Mouse (Mus musculus): ENCODE data around the gene Gpr45. TPM values are rescaled to one million over a fixed set of nuclear protein-coding genes. Genes with fewer than 3 reads are reported as not detected.

Gene Gpr45
- polyA plus RNA-seq, 1 experiment: not detected

- TF ChIP-seq GATA1 (IDR thresholded peaks at IDR 0.05; ENCODE audit: low read length): no peak
- no peak for TF ChIP-seq TAL1 (IDR thresholded peaks at IDR 0.05; ENCODE audit: low read length)
- H3K4me3 ChIP-seq (replicated peaks): no peak overlapping the region
- no peaks in the 10 kb centered on the region for H3K36me3 ChIP-seq (ENCODE audit: control insufficient read depth)
- no peaks in the 10 kb centered on the region for H3K4me1 ChIP-seq (ENCODE audit: control insufficient read depth)
- H3K9me3 ChIP-seq (ENCODE audit: control insufficient read depth, low read length): no peaks in the 10 kb centered on the region; the same call in 1 of the 2 replicates
- no peaks in the 10 kb centered on the region for H3K27me3 ChIP-seq (ENCODE audit: control insufficient read depth)
Measured at GRCm38 (mm10) chr1:43036014-43036413, 83.3 kb downstream of the Gpr45 start.

- TF ChIP-seq GATA1 (IDR thresholded peaks at IDR 0.05; ENCODE audit: low read length) (no peak), TAL1 (IDR thresholded peaks at IDR 0.05; ENCODE audit: low read length) (no peak)
- Histone ChIP-seq H3K4me1 (ENCODE audit: control insufficient read depth) (no peaks in the 10 kb centered on the region), H3K4me3 (replicated peaks) (no peak overlapping the region), H3K27me3 (ENCODE audit: control insufficient read depth) (no peaks in the 10 kb centered on the region), H3K9me3 (ENCODE audit: control insufficient read depth, low read length) (no peaks in the 10 kb centered on the region), H3K36me3 (ENCODE audit: control insufficient read depth) (no peaks in the 10 kb centered on the region)
Measured at GRCm38 (mm10) chr1:43042271-43042670, 89.6 kb downstream of the Gpr45 start.

- no peak overlapping the region for H3K4me3 ChIP-seq (replicated peaks)
- H3K27me3 ChIP-seq (ENCODE audit: control insufficient read depth): no peaks in the 10 kb centered on the region
- H3K36me3 ChIP-seq (ENCODE audit: control insufficient read depth): peaks cover 12% of the 10 kb centered on the region
- H3K9me3 ChIP-seq (ENCODE audit: control insufficient read depth, low read length): no peaks in the 10 kb centered on the region
- H3K4me1 ChIP-seq (ENCODE audit: control insufficient read depth): no peaks in the 10 kb centered on the region
- TF ChIP-seq GATA1 (IDR thresholded peaks at IDR 0.05; ENCODE audit: low read length): no peak
Measured at GRCm38 (mm10) chr1:43045204-43045982, 92.7 kb downstream of the Gpr45 start.

- no peaks in the 10 kb centered on the region for H3K9me3 ChIP-seq (ENCODE audit: control insufficient read depth, low read length)
- H3K36me3 ChIP-seq (ENCODE audit: control insufficient read depth): peaks cover 28% of the 10 kb centered on the region
- TF ChIP-seq GATA1 (IDR thresholded peaks at IDR 0.05; ENCODE audit: low read length) (no peak), TAL1 (IDR thresholded peaks at IDR 0.05; ENCODE audit: low read length) (no peak)
- H3K4me1 ChIP-seq (ENCODE audit: control insufficient read depth): no peaks in the 10 kb centered on the region
- no peak overlapping the region for H3K4me3 ChIP-seq (replicated peaks)
- H3K27me3 ChIP-seq (ENCODE audit: control insufficient read depth): no peaks in the 10 kb centered on the region
Measured at GRCm38 (mm10) chr1:43046990-43047389, 94.3 kb downstream of the Gpr45 start.

- Histone ChIP-seq H3K4me1 (ENCODE audit: control insufficient read depth) (no peaks in the 10 kb centered on the region), H3K9me3 (ENCODE audit: control insufficient read depth, low read length) (no peaks in the 10 kb centered on the region), H3K4me3 (replicated peaks) (no peak overlapping the region), H3K36me3 (ENCODE audit: control insufficient read depth) (peaks cover 34% of the 10 kb centered on the region), H3K27me3 (ENCODE audit: control insufficient read depth) (no peaks in the 10 kb centered on the region)
- no peak for TF ChIP-seq GATA1 (IDR thresholded peaks at IDR 0.05; ENCODE audit: low read length)
Measured at GRCm38 (mm10) chr1:43047811-43048210, 95.1 kb downstream of the Gpr45 start.

- H3K27me3 ChIP-seq (ENCODE audit: control insufficient read depth): no peaks in the 10 kb centered on the region
- H3K4me3 ChIP-seq (replicated peaks): no peak overlapping the region
- no peaks in the 10 kb centered on the region for H3K9me3 ChIP-seq (ENCODE audit: control insufficient read depth, low read length)
- peaks cover 67% of the 10 kb centered on the region for H3K36me3 ChIP-seq (ENCODE audit: control insufficient read depth)
- no peaks in the 10 kb centered on the region for H3K4me1 ChIP-seq (ENCODE audit: control insufficient read depth)
- no peak for TF ChIP-seq TAL1 (IDR thresholded peaks at IDR 0.05; ENCODE audit: low read length)
Measured at GRCm38 (mm10) chr1:43051903-43052302, 99.2 kb downstream of the Gpr45 start.

- no peaks in the 10 kb centered on the region for H3K4me1 ChIP-seq (ENCODE audit: control insufficient read depth)
- H3K36me3 ChIP-seq (ENCODE audit: control insufficient read depth): peaks cover 49% of the 10 kb centered on the region
- no peak for TF ChIP-seq GATA1 (IDR thresholded peaks at IDR 0.05; ENCODE audit: low read length)
- no peak for TF ChIP-seq TAL1 (IDR thresholded peaks at IDR 0.05; ENCODE audit: low read length)
- no peak overlapping the region for H3K4me3 ChIP-seq (replicated peaks)
- H3K27me3 ChIP-seq (ENCODE audit: control insufficient read depth): no peaks in the 10 kb centered on the region
- H3K9me3 ChIP-seq (ENCODE audit: control insufficient read depth, low read length): no peaks in the 10 kb centered on the region
Measured at GRCm38 (mm10) chr1:43065615-43066310, 113.1 kb downstream of the Gpr45 start.

GRCm38 (mm10) chr1:43066573-43066972, 113.9 kb downstream of the Gpr45 start:
- Histone ChIP-seq H3K9me3 (ENCODE audit: control insufficient read depth, low read length) (no peaks in the 10 kb centered on the region), H3K27me3 (ENCODE audit: control insufficient read depth) (no peaks in the 10 kb centered on the region), H3K4me3 (replicated peaks) (no peak overlapping the region), H3K36me3 (ENCODE audit: control insufficient read depth) (peaks cover 48% of the 10 kb centered on the region), H3K4me1 (ENCODE audit: control insufficient read depth) (no peaks in the 10 kb centered on the region)
- TF ChIP-seq GATA1 (IDR thresholded peaks at IDR 0.05; ENCODE audit: low read length) (no peak), TAL1 (IDR thresholded peaks at IDR 0.05; ENCODE audit: low read length) (no peak)

- peaks cover 55% of the 10 kb centered on the region for H3K36me3 ChIP-seq (ENCODE audit: control insufficient read depth)
- peak; percentile 68 for TF ChIP-seq GATA1 (IDR thresholded peaks at IDR 0.05; ENCODE audit: low read length)
- TF ChIP-seq TAL1 (IDR thresholded peaks at IDR 0.05; ENCODE audit: low read length): no peak
- no peaks in the 10 kb centered on the region for H3K4me1 ChIP-seq (ENCODE audit: control insufficient read depth)
Measured at GRCm38 (mm10) chr1:43067551-43067950, 114.9 kb downstream of the Gpr45 start.

More at GRCm38 (mm10) chr1:43067551-43067950, 114.9 kb downstream of the Gpr45 start:
- Histone ChIP-seq H3K27me3 (ENCODE audit: control insufficient read depth) (no peaks in the 10 kb centered on the region), H3K9me3 (ENCODE audit: control insufficient read depth, low read length) (no peaks in the 10 kb centered on the region), H3K4me3 (replicated peaks) (no peak overlapping the region)

Measured in erythroblast, embryonic 14.5 days (primary cell).